Mouse (Mus musculus): ENCODE measurements at regions not wholly inside any gene's neighbourhood (a gene's known extent, or its start where the extent isn't known, plus 50 kb on each side); places are given as distances from the start of the nearest gene placed in this dataset.

DNA sequence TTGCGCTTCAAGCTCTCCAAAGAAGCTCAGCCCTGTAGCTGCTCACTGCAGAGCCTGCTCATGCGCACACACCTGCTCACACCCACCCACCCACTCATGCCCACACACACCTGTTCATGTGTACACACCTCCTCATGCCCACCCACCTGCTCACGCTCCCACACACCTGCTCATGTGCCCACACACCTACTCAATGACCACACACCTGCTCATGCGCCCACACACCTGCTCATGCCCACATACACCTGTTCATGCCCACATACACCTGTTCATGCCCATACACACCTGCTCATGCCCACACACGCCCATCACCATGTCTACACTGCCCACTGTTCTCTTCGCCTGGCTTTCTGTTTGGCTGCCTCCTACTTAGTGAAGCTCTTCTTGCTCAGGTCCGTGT is 56.5 kb upstream of the Cmc1 start:
- no peak for TF ChIP-seq CTCF (IDR thresholded peaks at IDR 0.05; ENCODE audit: low read depth, low read length)
- TF ChIP-seq POLR2A (IDR thresholded peaks at IDR 0.05; ENCODE audit: extremely low read depth, insufficient read depth, low read length): no peak

Data from liver, adult 2 months (tissue).